Mouse (Mus musculus) heart, postnatal 0 days (tissue): ENCODE results near the gene Tm2d1.

ENCODE experiments used
- CTCF ChIP-seq: IDR thresholded peaks from 2 replicates; pipeline ENCODE4 v1.5.1; 2016; ENCODE audit warnings: antibody characterized with exemption, control low read depth, low read depth
- EP300 ChIP-seq: IDR thresholded peaks from 2 replicates; pipeline ENCODE4 v1.6.1; 2016; ENCODE audit warnings: antibody characterized with exemption, low read depth

DNA sequence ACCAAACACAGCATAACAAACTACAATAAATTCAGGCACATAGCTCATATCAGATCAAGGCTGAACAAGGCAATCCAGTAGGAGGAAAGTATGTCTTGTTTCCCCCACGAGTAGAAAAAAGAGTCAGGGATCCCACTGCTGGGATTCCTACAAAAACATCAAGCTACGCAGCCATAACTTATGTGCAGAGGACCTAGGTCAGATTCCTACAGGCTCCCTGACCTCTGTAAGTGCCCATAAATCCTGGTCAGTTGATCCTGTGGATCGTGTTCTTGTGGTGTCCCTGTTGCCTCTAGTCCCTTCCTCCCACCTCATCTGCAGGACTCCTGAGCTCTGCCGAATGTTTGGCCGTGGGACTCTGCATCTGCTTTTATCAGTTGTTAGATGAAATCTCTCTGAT is 1.9 kb upstream of the Tm2d1 start:
- TF ChIP-seq CTCF: no peak
- TF ChIP-seq EP300: no peak
